Mouse (Mus musculus) ES-Bruce4 (cell line): ENCODE results near the gene Gm10300. TPM values are rescaled to one million over a fixed set of nuclear protein-coding genes. Genes with fewer than 3 reads are reported as not detected.
A peak's percentile ranks its signal among the peaks of the same experiment; 100 is the strongest.

ENCODE experiments used
- H3K27ac ChIP-seq: 2 replicates; pipeline ENCODE4 v1.5.1; 2012; ENCODE audit warnings: low read length, inconsistent platforms; ENCODE audit not compliant: insufficient read depth
- H3K27me3 ChIP-seq: 2 replicates; pipeline ENCODE4 v1.6.1; 2012; ENCODE audit warnings: mild to moderate bottlenecking, low read length, inconsistent platforms; ENCODE audit not compliant: control insufficient read depth, poor library complexity, insufficient read depth, severe bottlenecking
- H3K36me3 ChIP-seq: 2 replicates; pipeline ENCODE4 v1.6.1; 2012; ENCODE audit warnings: inconsistent platforms, mild to moderate bottlenecking, low read length, moderate library complexity; ENCODE audit not compliant: control insufficient read depth, poor library complexity, insufficient read depth, severe bottlenecking
- H3K4me1 ChIP-seq: one replicate; pipeline ENCODE4 v1.8.1; 2011; ENCODE audit warnings: low read length; ENCODE audit not compliant: control insufficient read depth, insufficient read depth
- H3K4me3 ChIP-seq: 2 replicates; pipeline ENCODE4 v1.5.1; 2011; ENCODE audit warnings: low read depth, mild to moderate bottlenecking, low read length
- H3K9ac ChIP-seq: 2 replicates; pipeline ENCODE4 v1.6.1; 2012; ENCODE audit warnings: low read depth, mild to moderate bottlenecking, inconsistent platforms; ENCODE audit not compliant: poor library complexity, severe bottlenecking
- H3K9me3 ChIP-seq: replicated peaks from 2 replicates; pipeline ENCODE4 v1.6.1; 2012; ENCODE audit warnings: mild to moderate bottlenecking, low read length, inconsistent platforms; ENCODE audit not compliant: control insufficient read depth, poor library complexity, insufficient read depth, severe bottlenecking
- CTCF ChIP-seq: IDR thresholded peaks from one replicate; pipeline ENCODE4 v1.8.1; 2011; ENCODE audit warnings: low read depth, low read length
- EP300 ChIP-seq: IDR thresholded peaks from 2 replicates; pipeline ENCODE4 v1.6.1; 2011; ENCODE audit warnings: low read depth, low read length; ENCODE audit not compliant: insufficient read depth
- POLR2A ChIP-seq: IDR thresholded peaks from one replicate; pipeline ENCODE4 v1.8.1; 2011; ENCODE audit warnings: low read length; ENCODE audit not compliant: insufficient read depth
- polyA plus RNA-seq: library from polyadenylated mRNA; stranded (reverse); fragments of >200 nt; gene quantifications from 2 replicates; pipeline ENCODE4 v1.2.4, GENCODE M21; 2011; ENCODE audit warnings: low read depth; ENCODE audit not compliant: missing spikeins, insufficient read depth, insufficient read length

The Gm10300 gene
- polyA plus RNA-seq, 1 experiment = not detected

- Histone ChIP-seq H3K4me3 (no peak overlapping the region), H3K27me3 (no peaks in the 10 kb centered on the region), H3K9me3 (no peaks in the 10 kb centered on the region), H3K4me1 (no peaks in the 10 kb centered on the region), H3K27ac (no peak overlapping the region), H3K36me3 (no peaks in the 10 kb centered on the region), H3K9ac (no peak overlapping the region)
- no peak for TF ChIP-seq CTCF
- TF ChIP-seq EP300 = no peak
- no peak for TF ChIP-seq POLR2A
Measured at GRCm38 (mm10) chr4:132116315-132116714, 41.8 kb downstream of the Gm10300 start.

- Histone ChIP-seq H3K36me3 (no peaks in the 10 kb centered on the region), H3K27me3 (no peaks in the 10 kb centered on the region), H3K4me3 (no peak overlapping the region), H3K4me1 (no peaks in the 10 kb centered on the region), H3K9ac (no peak overlapping the region), H3K9me3 (no peaks in the 10 kb centered on the region), H3K27ac (no peak overlapping the region)
- TF ChIP-seq CTCF (no peak), POLR2A (no peak), EP300 (no peak)
Measured at GRCm38 (mm10) chr4:132119566-132119965, 45.1 kb downstream of the Gm10300 start.

- no peak overlapping the region for H3K9ac ChIP-seq
- no peak overlapping the region for H3K27ac ChIP-seq
- peak; percentile 75 for TF ChIP-seq CTCF
- no peak for TF ChIP-seq POLR2A
- TF ChIP-seq EP300 = no peak
- H3K36me3 ChIP-seq = no peaks in the 10 kb centered on the region
- no peaks in the 10 kb centered on the region for H3K9me3 ChIP-seq
- no peak overlapping the region for H3K4me3 ChIP-seq
- no peaks in the 10 kb centered on the region for H3K27me3 ChIP-seq
- H3K4me1 ChIP-seq = no peaks in the 10 kb centered on the region
Measured at GRCm38 (mm10) chr4:132121674-132122073, 47.2 kb downstream of the Gm10300 start.

GRCm38 (mm10) chr4:132123166-132123565 is 48.7 kb downstream of the Gm10300 start:
- Histone ChIP-seq H3K9me3 (no peaks in the 10 kb centered on the region), H3K9ac (no peak overlapping the region), H3K36me3 (no peaks in the 10 kb centered on the region), H3K4me1 (peaks cover 7% of the 10 kb centered on the region), H3K4me3 (no peak overlapping the region), H3K27me3 (no peaks in the 10 kb centered on the region), H3K27ac (no peak overlapping the region)
- TF ChIP-seq CTCF (no peak), EP300 (no peak), POLR2A (no peak)

Other genes with a start within 250 kb of the Gm10300 start
- 12.1 and 12.8 TPM in 2 replicates for gene Ptpru, start 236.4 kb upstream of the Gm10300 start, polyA plus RNA-seq
- gene Mecr, start 231.2 kb upstream of the Gm10300 start, polyA plus RNA-seq = 15.6 and 17.9 TPM in 2 replicates
- gene Srsf4, start 201.1 kb upstream of the Gm10300 start, polyA plus RNA-seq = 71.4 and 74.5 TPM in 2 replicates
- gene Tmem200b, start 152.9 kb upstream of the Gm10300 start, polyA plus RNA-seq = not detected in 2 replicates
- 61.8 and 68.8 TPM in 2 replicates for gene Epb41, start 624 bp downstream of the Gm10300 start, polyA plus RNA-seq
- 0.54 and 0.82 TPM in 2 replicates for gene Oprd1, start 69.8 kb downstream of the Gm10300 start, polyA plus RNA-seq
- gene Ythdf2, start 137.6 kb downstream of the Gm10300 start, polyA plus RNA-seq = 88.7 and 91.1 TPM in 2 replicates
- gene Gmeb1, start 186.9 kb downstream of the Gm10300 start, polyA plus RNA-seq = 23.8 and 25.9 TPM in 2 replicates
- gene Taf12, start 199.7 kb downstream of the Gm10300 start, polyA plus RNA-seq = 34.3 and 35.2 TPM in 2 replicates
- gene Rab42, start 228.7 kb downstream of the Gm10300 start, polyA plus RNA-seq = 0.90 TPM in 1 of 2 replicates, not detected in the other